Mouse (Mus musculus): ENCODE data around the gene Rps6kb2. TPM values are rescaled to one million over a fixed set of nuclear protein-coding genes. Genes with fewer than 3 reads are reported as not detected.
A peak's percentile ranks its signal among the peaks of the same experiment; 100 is the strongest.

The Rps6kb2 gene
- total and polyA plus RNA-seq, 2 experiments from 2014 or later: 35.2 to 62.0 TPM

GRCm38 (mm10) chr19:4146366-4147021, 16.7 kb downstream of the Rps6kb2 start:
- no peak overlapping the region for H3K9ac ChIP-seq (replicated peaks; ENCODE audit: low read depth, low read length)
- H3K4me3 ChIP-seq (ENCODE audit: low read depth, low read length): no peak overlapping the region
- peaks cover 12% of the 10 kb centered on the region for H3K36me3 ChIP-seq (replicated peaks; ENCODE audit: control insufficient read depth, insufficient read depth, low read length)
- H3K4me1 ChIP-seq (ENCODE audit: control insufficient read depth, insufficient read depth): peaks cover 15% of the 10 kb centered on the region
- ATAC-seq (ENCODE audit: insufficient read depth, low read depth) (no peak), DNase-seq (ENCODE audit: low spot score) (no peak)
- H3K27me3 ChIP-seq (ENCODE audit: control insufficient read depth, insufficient read depth, low read length): no peaks in the 10 kb centered on the region
- WGBS: 58% methylated on average over 12 of the region's 12 CpGs
- H3K4me2 ChIP-seq (ENCODE audit: low read depth, low read length): no peak overlapping the region
- no peaks in the 10 kb centered on the region for H3K9me3 ChIP-seq (replicated peaks; ENCODE audit: control insufficient read depth, low read length)
- H3K27ac ChIP-seq (ENCODE audit: low read depth): no peak overlapping the region
- TF ChIP-seq EP300 (IDR thresholded peaks at IDR 0.05; ENCODE audit: low read depth): no peak
- no peak for TF ChIP-seq CTCF (IDR thresholded peaks at IDR 0.05; ENCODE audit: low read depth)

GRCm38 (mm10) chr19:4145936-4146335, 17.2 kb downstream of the Rps6kb2 start:
- no peak for ATAC-seq (ENCODE audit: insufficient read depth, low read depth)
- WGBS: 81% methylated on average over 5 of the region's 5 CpGs
- no peak for DNase-seq (ENCODE audit: low spot score)
- Histone ChIP-seq H3K27ac (ENCODE audit: low read depth) (no peak overlapping the region), H3K4me3 (ENCODE audit: low read depth, low read length) (no peak overlapping the region), H3K9ac (replicated peaks; ENCODE audit: low read depth, low read length) (no peak overlapping the region), H3K36me3 (replicated peaks; ENCODE audit: control insufficient read depth, insufficient read depth, low read length) (peaks cover 6% of the 10 kb centered on the region), H3K27me3 (ENCODE audit: control insufficient read depth, insufficient read depth, low read length) (no peaks in the 10 kb centered on the region), H3K4me2 (ENCODE audit: low read depth, low read length) (no peak overlapping the region), H3K4me1 (ENCODE audit: control insufficient read depth, insufficient read depth) (peaks cover 15% of the 10 kb centered on the region), H3K9me3 (replicated peaks; ENCODE audit: control insufficient read depth, low read length) (no peaks in the 10 kb centered on the region)
- TF ChIP-seq CTCF (IDR thresholded peaks at IDR 0.05; ENCODE audit: low read depth): no peak
- no peak for TF ChIP-seq EP300 (IDR thresholded peaks at IDR 0.05; ENCODE audit: low read depth)

GRCm38 (mm10) chr19:4144550-4145498, 18.3 kb downstream of the Rps6kb2 start:
- H3K4me3 ChIP-seq (ENCODE audit: low read depth, low read length): no peak overlapping the region
- peaks cover 13% of the 10 kb centered on the region for H3K4me1 ChIP-seq (ENCODE audit: control insufficient read depth, insufficient read depth)
- no peak overlapping the region for H3K9ac ChIP-seq (replicated peaks; ENCODE audit: low read depth, low read length)
- DNase-seq (ENCODE audit: low spot score): no peak
- TF ChIP-seq CTCF (IDR thresholded peaks at IDR 0.05; ENCODE audit: low read depth) (no peak), EP300 (IDR thresholded peaks at IDR 0.05; ENCODE audit: low read depth) (no peak)
- ATAC-seq (ENCODE audit: insufficient read depth, low read depth): no peak
- peak overlapping the region; percentile 2; the same call in 1 of the 2 replicates for H3K27ac ChIP-seq (ENCODE audit: low read depth)
- 67% methylated on average over 16 of the region's 16 CpGs for WGBS
- H3K4me2 ChIP-seq (ENCODE audit: low read depth, low read length): no peak overlapping the region
- no peaks in the 10 kb centered on the region for H3K36me3 ChIP-seq (replicated peaks; ENCODE audit: control insufficient read depth, insufficient read depth, low read length)
- H3K27me3 ChIP-seq (ENCODE audit: control insufficient read depth, insufficient read depth, low read length): no peaks in the 10 kb centered on the region
- no peaks in the 10 kb centered on the region for H3K9me3 ChIP-seq (replicated peaks; ENCODE audit: control insufficient read depth, low read length)

- TF ChIP-seq EP300 (IDR thresholded peaks at IDR 0.05; ENCODE audit: low read depth) (no peak), CTCF (IDR thresholded peaks at IDR 0.05; ENCODE audit: low read depth) (no peak)
- H3K4me3 ChIP-seq (ENCODE audit: low read depth, low read length): no peak within 1 kb of the TSS
- 0 out of 2 replicates have a peak, but pooled peaks cover 3% of the 10 kb centered on the region for H3K4me1 ChIP-seq (ENCODE audit: control insufficient read depth, insufficient read depth)
- no peak within 1 kb of the TSS for H3K9ac ChIP-seq (replicated peaks; ENCODE audit: low read depth, low read length)
- no peaks in the 10 kb centered on the region for H3K36me3 ChIP-seq (replicated peaks; ENCODE audit: control insufficient read depth, insufficient read depth, low read length)
- H3K4me2 ChIP-seq (ENCODE audit: low read depth, low read length): no peak within 1 kb of the TSS
- DNase-seq (ENCODE audit: low spot score) (no peak), ATAC-seq (ENCODE audit: insufficient read depth, low read depth) (no peak)
- no peaks in the 10 kb centered on the region for H3K9me3 ChIP-seq (replicated peaks; ENCODE audit: control insufficient read depth, low read length)
- H3K27ac ChIP-seq (ENCODE audit: low read depth): peak within 1 kb of the TSS; percentile 2; the same call in 1 of the 2 replicates
- 71% methylated on average over 7 of the region's 7 CpGs for WGBS
- H3K27me3 ChIP-seq (ENCODE audit: control insufficient read depth, insufficient read depth, low read length): no peaks in the 10 kb centered on the region
Observed at GRCm38 (mm10) chr19:4143759-4144268, 19.3 kb downstream of the Rps6kb2 start, which contains the start of gene Cabp4. Gene Cabp4, minus strand, starts transcription at chr19:4144033.

- ATAC-seq (ENCODE audit: insufficient read depth, low read depth): no peak
- DNase-seq (ENCODE audit: low spot score): no peak
- H3K4me3 ChIP-seq (ENCODE audit: low read depth, low read length): no peak overlapping the region
- no peaks in the 10 kb centered on the region for H3K27me3 ChIP-seq (ENCODE audit: control insufficient read depth, insufficient read depth, low read length)
- H3K9me3 ChIP-seq (replicated peaks; ENCODE audit: control insufficient read depth, low read length): no peaks in the 10 kb centered on the region
- H3K9ac ChIP-seq (replicated peaks; ENCODE audit: low read depth, low read length): no peak overlapping the region
- no peaks in the 10 kb centered on the region for H3K4me1 ChIP-seq (ENCODE audit: control insufficient read depth, insufficient read depth)
- H3K27ac ChIP-seq (ENCODE audit: low read depth): no peak overlapping the region
- 87% methylated on average over 18 of the region's 18 CpGs for WGBS
- TF ChIP-seq CTCF (IDR thresholded peaks at IDR 0.05; ENCODE audit: low read depth) (no peak), EP300 (IDR thresholded peaks at IDR 0.05; ENCODE audit: low read depth) (no peak)
- H3K4me2 ChIP-seq (ENCODE audit: low read depth, low read length): no peak overlapping the region
- no peaks in the 10 kb centered on the region for H3K36me3 ChIP-seq (replicated peaks; ENCODE audit: control insufficient read depth, insufficient read depth, low read length)
Observed at GRCm38 (mm10) chr19:4142416-4143173, 20.6 kb downstream of the Rps6kb2 start.
